Mouse (Mus musculus) skeletal muscle tissue, adult 2 months (tissue): ENCODE measurements around the gene Slc26a3.
"Not testable (repeated sequence)": the region's sequence is repeated elsewhere in the genome, so short reads cannot be mapped to it uniquely, and the experiment has no call there.

Experiments used
- DNase-seq: peaks from one replicate; pipeline ENCODE4 v3.0.0-alpha.2; 2012; ENCODE audit warnings: low read depth, low spot score

Gene Slc26a3

DNA sequence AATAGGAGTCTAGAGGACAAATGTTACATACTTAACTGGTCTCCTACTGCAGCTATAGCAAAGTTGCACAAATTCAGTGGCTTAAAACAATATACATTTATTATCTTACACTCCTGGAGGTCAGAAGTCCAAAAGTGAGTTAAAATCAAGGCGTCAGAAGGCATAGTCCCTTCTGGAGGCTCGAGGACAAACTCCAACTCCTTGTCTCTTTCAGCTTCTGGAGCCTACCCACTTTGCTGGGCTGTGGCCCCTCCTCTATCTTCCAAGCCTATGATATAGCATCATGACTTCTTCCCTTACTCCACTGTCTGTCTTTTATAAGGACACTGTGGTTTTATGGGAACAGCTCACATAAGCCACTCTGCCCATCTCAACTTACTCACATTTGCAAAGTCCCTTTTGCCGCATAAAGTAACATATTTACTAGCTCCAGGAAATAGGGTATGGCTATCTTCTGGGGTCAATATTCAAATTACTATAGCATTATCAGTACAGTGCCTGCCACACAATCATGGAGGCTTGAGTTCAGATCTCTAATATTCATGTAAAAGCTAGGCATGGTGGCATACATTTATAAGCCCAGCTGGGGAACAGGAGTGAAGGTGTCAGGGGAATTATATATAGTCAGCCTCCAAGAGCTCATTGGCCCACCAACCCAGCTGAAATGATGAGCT, 31.4 kb downstream of the Slc26a3 start:
- no peak for DNase-seq

DNA sequence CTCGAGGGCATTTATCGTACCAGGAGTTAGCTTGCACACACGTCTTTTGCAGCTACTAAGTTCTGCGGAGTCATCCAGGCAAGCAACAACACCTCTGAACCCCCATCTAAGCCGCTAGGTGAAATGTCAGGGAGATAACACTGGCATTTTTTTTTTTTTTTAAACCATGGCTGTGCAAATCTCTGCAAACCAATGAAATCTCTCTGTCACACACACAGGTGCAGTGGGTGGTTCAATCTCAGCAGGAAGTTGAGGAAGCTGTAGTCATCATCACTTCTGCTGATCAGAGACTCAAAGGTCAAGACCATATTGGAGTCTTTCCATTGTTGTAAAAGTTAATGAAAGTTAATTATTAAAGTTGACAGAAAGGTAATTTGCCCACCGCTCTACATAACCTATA, 47.1 kb downstream of the Slc26a3 start:
- DNase-seq, result no peak

DNA sequence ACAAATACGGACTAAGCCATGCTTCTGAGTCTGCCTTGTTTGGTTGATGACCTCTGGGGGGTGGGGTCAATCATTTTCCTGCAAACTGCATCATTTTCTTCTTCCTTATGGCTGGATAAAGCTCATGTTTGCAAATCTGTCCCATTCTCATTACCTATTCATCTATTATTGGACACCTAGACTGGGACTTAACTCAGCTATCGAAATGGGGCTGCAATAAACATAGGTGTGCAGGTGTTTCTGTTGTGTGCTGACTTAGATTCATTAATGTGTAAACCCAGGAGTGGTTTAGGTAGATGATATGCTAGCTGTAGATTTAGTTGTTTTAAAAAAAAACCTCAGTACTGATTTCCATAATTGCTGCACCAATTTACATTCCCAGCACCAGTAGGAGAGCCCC, 48.9 kb downstream of the Slc26a3 start:
- no peak for DNase-seq

DNA sequence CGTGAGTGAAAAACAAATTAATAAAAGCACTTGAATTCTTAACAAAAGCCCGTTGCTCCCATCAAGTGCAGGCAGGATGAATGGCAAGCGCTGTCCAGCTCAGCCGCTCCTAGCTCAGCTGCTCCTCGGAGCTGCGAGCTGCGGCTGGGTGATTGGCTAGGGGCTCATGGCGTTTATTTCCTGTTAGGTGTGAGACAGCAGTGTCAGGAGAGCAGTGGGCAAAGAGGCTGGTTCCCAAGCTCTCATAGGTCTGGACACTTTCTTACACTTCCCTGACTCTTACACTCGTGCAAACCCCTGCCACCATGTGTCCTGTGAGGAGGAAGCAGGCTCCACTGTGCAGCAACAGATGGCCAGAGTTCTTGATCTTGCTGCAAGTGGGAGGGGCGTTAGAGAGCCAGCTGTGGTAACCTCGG, 53.5 kb downstream of the Slc26a3 start:
- no peak for DNase-seq

DNA sequence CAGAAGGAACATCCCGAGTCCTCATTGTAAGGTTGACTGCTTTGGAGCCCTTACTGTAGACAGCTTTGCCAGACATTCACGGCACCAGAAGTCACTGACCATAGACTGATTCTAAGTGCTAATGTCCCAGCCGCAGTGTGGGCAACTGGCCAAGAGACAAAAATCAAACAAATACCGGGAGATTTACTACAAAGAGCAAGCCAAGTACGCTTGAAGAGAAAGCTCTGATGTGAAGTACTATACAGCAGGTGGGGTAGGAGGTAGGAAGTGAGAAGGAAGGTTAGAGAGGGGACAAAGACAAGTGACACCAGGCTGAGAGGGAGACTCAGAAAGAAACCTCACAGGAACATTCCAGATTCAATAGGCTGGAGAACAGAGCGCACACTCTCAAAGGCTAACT, 54.2 kb downstream of the Slc26a3 start:
- no peak for DNase-seq

DNA sequence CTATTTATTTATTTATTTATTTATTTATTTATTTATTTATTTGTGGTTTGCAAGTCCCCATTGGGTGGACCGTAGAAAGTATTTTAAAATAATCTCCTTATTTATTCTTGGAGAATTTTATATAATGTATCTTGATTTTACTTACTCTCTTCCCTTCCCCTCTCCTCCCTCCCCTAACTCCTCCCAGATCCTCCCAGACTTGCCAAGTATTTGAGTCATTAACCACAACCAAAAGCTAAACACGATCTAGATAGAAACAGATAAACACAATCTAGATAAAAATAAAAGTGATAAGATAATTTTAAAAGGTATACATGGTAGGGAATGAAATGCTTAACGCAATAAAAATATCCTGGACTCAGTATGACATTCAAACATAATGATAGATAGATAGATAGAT, 58.7 kb downstream of the Slc26a3 start:
- no peak for DNase-seq

DNA sequence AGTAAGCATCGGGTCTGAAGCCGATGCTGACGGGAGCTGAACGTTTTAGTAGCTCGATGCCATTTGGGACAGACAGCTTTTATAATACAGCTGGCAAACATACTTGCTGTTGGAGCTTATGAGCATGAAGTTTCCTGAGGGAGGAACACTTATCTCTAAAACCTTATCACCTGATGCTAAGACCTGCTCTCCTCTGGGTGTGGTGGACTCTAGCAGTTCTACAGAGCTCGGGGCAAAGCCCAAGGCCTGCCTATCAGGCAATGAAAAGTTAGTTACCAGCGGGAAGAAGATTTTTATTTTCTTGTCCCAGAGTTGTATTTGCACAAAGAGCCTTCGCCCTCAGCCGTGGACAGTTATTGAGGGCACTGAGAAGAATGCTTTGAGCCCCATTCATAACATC, 65.6 kb downstream of the Slc26a3 start:
- no peak for DNase-seq

DNA sequence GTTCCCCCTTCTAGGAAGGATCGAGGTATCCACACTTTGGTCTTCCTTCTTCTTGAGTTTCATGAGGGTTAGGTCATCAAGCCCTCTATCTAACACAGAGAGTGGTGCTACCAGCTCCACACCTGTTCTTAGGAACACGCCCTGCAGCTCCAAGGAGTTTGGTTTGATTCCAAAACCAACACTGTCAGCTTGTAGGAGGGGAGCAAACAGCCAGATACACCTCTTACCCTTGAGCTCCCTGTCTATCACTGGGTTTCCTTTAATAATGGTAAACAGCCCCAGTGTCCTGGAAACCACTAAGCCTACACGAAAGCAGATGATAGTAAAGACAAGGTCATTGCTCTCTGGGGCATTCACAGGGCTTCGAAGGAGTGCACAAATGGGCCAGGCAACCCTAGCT, 67.8 kb downstream of the Slc26a3 start:
- DNase-seq, result no peak

DNA sequence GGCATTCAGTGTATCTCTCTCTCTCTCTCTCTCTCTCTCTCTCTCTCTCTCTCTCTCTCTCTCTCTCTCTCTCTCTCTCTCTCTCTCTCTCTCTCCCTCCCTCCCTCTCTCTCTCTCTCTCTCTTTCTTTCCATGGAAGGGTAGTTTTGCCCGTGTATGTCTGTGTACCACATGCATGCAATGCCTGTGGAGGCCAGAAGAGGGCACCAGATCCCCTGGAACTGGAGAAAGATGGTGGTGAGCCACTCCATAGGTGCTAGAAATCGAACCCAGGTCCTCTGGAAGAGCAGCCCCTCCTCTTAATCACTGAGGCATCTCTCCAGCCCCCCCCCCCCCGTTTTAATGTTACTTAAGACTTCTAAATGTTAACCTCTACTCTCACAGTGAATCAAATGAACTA, 69.6 kb downstream of the Slc26a3 start:
- not testable (repeated sequence) for DNase-seq

DNA sequence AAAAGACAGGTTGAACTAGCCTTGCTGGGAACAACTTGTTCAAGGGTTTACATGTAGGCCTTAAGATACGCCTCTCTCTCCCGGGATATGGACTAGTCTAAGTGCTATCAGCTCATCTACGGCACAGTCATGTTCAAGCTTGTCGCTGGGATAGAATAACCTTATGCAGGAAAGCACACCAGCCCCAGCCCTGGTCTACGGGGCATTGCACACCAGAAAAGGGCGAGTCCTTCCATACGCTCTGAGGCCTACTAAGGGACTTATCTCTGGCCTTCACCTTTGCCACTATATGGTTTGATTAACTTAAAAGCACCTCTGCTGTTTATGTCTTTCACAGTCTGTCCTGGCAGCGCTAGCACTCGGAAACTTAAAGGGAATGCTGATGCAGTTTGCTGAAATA, 70.7 kb downstream of the Slc26a3 start:
- no peak for DNase-seq

DNA sequence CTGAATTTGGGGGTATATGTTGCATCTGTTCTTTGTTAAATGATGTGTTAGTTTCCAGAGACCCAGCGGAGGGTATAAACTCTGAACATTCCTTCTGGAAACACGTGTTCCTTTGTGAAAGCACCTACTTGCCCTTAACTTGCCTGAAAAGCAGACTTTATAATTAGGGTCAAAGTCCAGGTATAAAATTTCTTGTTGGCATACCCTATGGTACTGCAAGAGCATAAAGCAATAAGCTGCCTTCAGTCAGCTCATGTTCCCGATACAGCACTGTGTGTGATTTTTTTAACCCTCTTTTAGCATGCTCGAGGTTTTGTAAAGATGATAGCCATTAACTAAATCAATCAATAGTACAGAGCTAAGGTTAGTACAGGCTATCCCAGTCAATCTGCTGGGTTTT, 71.9 kb downstream of the Slc26a3 start:
- no peak for DNase-seq

DNA sequence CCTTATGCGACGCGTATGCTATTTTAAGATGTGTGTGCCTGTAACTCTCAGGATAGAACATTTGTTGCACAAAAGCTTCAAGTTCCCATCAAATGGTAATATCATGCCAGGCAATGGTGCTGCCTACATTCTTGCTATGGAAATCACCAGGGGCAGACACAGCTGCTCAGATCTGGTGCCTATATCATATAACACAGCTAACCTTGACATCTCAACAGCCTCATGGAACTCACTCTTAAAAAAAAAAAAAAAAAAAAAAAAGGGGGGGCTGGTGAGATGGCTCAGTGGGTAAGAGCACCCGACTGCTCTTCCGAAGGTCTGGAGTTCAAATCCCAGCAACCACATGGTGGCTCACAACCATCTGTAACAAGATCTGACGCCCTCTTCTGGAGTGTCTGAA, 87.5 kb downstream of the Slc26a3 start:
- not testable (repeated sequence) for DNase-seq

DNA sequence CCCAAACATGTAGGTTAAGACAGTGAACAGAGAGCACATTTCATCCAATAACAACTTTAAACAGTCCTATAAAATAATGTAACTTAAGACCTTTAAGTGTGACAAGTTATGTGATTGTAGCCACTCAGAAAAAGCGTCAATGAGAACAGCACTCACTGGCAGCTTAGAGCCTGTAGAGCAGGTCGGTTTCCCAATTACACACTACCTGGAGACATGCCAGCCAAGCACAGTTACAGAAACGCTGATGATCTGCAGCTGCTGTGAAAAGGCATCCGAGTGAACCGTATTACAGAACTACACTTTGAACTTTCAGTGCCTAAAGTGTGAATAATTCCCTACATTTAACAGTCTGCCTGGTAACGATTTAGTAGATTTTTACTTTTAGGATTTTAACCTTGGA, 95.8 kb downstream of the Slc26a3 start:
- DNase-seq, result peak; percentile 33

DNA sequence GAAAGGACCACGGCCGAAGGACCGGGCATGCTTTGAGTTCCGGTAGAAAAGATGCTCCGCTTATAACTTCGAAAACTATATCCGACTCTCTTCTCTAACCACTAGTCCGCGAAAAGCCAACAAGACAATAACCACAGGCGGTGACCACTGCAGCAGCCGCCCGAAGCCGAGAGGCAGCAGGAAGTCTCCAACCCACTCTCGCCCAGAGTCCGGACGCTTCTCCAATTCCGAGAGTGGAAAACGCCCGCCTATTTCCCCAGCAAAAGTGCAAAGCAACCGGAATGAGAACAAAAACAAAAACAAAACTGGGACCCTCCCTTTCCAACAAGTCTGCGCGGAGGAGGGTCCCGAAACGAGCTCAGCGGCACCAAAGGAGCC, 108.3 kb downstream of the Slc26a3 start:
- DNase-seq, result no peak

DNA sequence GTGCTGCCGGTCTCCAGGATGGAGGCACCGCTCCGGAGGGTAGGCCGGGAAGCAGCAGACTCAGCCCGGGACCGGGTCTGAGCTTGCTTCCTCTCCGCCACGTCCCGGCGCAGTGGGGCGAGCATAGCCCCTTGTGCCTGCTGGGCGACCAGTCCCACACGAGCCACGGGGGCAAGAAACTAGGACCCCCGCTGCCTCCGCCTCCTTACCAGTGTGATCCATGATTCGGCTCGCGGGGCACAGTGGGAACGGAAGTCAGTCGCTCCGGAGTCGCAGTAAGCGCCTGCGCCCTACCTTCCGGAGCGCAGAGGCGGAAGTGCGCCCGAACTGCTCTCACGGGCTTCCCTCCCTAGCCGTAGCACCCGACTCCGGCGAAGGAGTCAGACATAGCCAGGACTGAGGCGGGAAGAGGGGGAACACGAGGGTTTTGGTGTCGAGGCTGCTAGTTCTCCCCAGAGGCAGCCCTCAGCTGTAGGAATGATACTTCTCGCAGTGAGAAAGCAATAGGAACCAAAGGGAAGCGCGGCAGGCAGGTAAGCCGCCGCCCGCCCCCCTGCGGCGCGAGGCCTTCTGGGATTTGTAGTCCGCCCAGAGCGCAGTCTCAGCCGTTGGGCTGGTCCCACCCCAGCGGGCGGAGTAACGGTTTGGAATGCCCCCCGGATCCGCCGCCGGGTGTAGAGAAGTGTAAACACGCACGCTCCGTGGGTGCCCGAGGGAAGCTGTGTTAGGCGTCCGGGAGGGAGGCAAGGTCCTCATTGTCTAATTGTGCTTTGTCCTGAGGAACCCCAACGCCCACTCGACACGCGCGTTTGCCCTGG, 108.9 kb downstream of the Slc26a3 start, which contains the start of gene Cbll1:
Gene Cbll1 (minus strand): TSS at position 303 of the 818 bp plus-strand sequence.
- DNase-seq, result peak; percentile 85

DNA sequence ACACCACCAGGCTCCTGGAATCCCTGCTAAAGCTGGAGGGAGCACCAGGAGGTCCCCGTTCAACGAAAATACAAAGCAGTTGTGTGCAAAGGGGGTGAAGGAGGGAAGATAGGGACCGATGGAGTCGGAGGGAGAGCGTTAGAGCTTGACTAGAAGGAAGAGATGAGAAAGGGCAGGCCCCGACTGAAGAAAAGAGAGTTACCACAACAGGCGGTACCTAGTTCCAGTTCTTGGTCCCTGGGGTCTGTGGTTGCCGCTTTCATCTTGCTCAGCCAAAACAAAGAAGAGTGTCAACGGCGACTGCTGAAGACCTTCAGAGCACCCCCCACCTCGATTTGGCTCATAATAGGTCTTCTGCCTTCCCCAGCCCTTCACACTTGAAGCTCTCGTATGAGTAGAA, 109.5 kb downstream of the Slc26a3 start:
- DNase-seq, result peak; percentile 8

DNA sequence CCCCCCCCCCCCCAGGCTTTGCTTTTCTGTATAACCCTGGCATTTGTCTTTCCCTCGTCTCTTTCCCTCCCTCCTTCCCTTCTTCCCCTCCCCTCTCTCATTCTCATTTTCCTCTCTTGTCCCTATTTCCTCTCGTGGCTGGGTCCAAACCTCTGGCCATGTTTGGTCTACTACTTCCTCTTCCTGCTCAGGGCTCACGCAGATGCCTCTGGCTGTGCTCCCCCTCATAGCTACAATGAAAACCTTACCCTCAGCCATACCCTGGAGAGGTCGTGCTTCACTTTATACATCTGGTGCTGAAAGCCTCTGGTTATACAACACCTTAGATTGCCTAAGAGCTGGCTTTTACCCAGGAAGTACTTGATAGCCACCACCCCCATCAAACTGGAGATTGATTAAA, 110.6 kb downstream of the Slc26a3 start:
- DNase-seq, result no peak

DNA sequence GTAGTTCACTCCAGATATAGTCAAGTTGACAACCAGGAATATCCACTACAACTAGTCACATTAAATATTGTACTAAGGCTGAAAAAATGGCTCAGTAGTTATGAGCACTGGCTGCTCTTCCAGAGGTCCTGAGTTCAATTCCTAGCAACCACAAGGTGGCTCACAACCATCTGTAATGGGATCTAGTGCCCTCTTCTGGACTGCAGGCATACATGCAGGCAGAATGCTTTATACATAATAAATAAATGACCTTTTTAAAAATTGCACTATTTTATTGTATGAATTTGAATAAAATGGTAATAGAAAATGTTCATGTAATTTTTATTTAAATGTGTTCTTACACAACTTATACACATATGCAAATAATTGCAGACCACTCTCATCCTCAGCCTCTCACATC, 112.5 kb downstream of the Slc26a3 start:
- no peak for DNase-seq

DNA sequence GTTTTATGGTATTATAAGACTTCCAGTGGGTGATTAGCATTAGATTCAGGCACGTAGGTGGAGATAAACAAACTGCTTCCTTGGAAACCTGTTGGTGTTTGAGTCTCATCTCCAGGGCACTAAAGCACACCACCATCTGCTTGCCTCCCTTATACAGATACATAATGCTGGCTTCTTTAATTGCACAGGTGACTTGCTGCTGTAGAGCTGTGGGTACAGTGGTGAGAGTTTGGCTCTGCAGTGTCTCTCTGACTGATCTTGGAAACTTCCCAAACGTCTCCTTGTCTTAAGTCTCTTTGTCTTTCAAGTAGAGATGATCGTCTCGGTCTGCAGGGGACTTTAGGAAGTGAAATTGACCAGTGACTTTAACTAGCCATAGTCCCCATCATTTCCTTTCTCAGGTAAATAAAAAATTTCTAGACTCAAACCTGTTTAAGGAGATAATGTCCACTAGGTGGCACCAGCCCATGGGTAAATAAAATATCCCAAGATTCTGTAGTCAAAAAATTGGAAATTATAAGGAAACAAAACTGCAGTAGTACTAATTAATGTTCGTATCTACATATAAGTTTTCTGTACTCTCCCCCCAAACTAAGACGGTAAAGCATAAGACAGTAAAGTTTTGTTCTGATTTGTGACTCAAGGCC, 117.2 kb downstream of the Slc26a3 start:
- no peak for DNase-seq

DNA sequence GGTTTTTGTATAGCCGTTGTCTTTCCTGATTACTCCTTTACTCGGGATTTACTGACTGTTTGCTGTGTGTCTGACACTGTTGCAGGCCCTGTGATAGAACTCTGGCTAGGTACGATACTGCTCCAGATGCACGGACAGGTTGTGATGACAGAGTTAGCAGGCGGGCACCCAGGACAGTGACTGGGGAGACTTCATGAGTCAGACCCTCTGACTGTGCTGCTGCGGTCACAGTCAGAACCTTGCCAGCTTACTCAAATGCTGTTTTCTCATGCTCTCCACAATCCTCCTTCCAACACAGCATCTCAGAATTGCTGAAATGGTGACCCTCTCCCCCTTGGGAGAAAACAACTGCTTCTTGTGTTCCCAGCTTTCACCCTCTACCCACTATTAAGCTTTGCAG, 117.8 kb downstream of the Slc26a3 start:
- no peak for DNase-seq

DNA sequence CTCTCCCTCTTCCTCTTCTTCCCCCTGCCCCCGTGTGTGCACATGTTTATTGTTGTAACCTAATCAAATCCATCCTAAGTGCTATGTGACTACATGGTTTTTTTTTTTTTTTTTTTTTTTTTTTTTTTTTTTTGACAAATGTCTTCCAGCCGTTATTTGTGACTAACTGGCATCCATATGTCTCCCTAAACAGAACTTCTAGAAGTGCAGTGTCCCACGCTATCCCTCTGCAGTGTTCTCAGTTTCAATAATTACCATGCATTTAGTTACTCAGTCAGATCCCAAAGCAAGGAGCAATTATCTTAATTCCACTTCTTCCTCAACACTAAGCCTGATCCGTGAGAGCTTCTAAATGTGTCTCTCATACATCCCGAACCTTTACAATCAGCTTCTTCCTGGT, 120.5 kb downstream of the Slc26a3 start:
- DNase-seq, result no peak

DNA sequence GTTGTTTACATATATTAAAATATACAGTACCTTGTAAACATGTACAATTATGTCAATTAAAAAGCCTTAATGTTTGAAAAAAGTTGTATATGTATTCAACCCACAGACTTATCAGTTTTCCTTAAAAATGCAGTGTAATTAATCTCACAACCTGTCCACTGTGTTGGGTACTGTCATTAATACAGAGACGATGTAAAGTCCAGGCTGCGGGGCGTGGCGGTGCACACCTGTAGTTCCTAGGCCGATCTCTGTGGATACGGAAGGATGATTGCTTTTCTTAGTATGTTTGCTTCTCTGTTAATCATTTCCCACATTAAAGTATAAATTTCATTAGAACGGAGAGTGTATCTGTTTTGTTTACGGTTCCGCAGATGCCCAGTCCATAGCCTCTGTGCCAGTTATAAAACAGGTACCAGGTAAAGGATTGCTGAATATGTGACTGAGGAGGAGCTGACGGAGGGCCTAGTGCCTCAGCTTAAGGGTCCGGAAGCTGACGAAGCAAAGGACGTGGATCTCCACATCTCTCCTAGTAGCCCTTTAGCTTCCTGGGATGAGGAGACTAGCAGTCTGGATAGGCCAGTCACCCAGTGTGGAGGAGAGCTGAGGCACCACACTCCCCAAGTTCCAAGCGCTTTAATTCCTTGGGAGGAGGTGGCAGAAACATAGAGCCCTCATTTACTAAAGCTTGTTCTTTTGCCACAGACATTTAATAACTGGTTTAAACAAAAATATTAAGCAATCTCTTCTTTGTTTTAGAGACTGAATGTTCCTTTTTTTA, 122.2 kb downstream of the Slc26a3 start:
- no peak for DNase-seq
